19 mouse cellular contexts compared by ENCODE assay signal in genomic region chr3:99716381-99716780, GRCm38 (mm10).
DNase-seq lines count a peak whose midpoint lies in the region.
"Had no signal": no experiment of that assay in that cellular context is flagged by ENCODE, and none has a peak within 500 bp of the region (broad histone marks: within the 10 kb centered on the region; RNA-seq: fewer than 3 reads in every experiment).

No protein-coding gene starts in this region.

- H3K27me3 ChIP-seq in limb, embryonic 10.5 days (ENCODE audit: low read depth, poor library complexity, severe bottlenecking): no peaks in the 10 kb centered on the region
- H3K27me3 ChIP-seq: embryonic facial prominence, embryonic 12.5 days; forebrain, embryonic 12.5 days had no signal

- H3K4me3 ChIP-seq in limb, embryonic 10.5 days: no peak overlapping the region
- H3K4me3 ChIP-seq: embryonic facial prominence, embryonic 10.5 days; embryonic facial prominence, embryonic 12.5 days; forebrain, embryonic 10.5 days; forebrain, embryonic 12.5 days had no signal

- DNase-seq in Muller cell, postnatal 12 days (ENCODE audit: inconsistent ontology term): peak; percentile 95
- DNase-seq in ZHBTc4 (ENCODE audit: low read depth, low spot score): peak; percentile 30
- DNase-seq in limb, embryonic 10.5 days (ENCODE audit: low spot score): no peak
- no peak for DNase-seq in adrenal gland, adult (ENCODE audit: inconsistent age in 2 of 2, low spot score in 1 of 2)
- no peak for DNase-seq in urinary bladder, adult 2 months (ENCODE audit: low spot score)
- DNase-seq in layer of hippocampus, adult 9-11 months: no peak
- DNase-seq: adrenal gland, adult 8-10 months; adrenal gland, postnatal 14 days; adrenal gland, postnatal 36 days; cerebellum, adult 11-12 months; cerebellum, adult 2 months; cerebellum, adult 9-10 months; cerebellum, postnatal 10 days; cerebellum, postnatal 25 days had no signal

- H3K9me3 ChIP-seq in limb, embryonic 10.5 days (replicated peaks): no peaks in the 10 kb centered on the region
- H3K9me3 ChIP-seq: embryonic facial prominence, embryonic 10.5 days; embryonic facial prominence, embryonic 12.5 days; forebrain, embryonic 10.5 days; forebrain, embryonic 12.5 days had no signal

- H3K27ac ChIP-seq in limb, embryonic 10.5 days: peak overlapping the region; percentile 50
- H3K27ac ChIP-seq: embryonic facial prominence, embryonic 10.5 days; embryonic facial prominence, embryonic 12.5 days; forebrain, embryonic 10.5 days; forebrain, embryonic 12.5 days had no signal

- peaks cover 5% of the 10 kb centered on the region for H3K4me1 ChIP-seq in limb, embryonic 10.5 days
- H3K4me1 ChIP-seq: embryonic facial prominence, embryonic 10.5 days; embryonic facial prominence, embryonic 12.5 days; forebrain, embryonic 10.5 days; forebrain, embryonic 12.5 days had no signal

- H3K36me3 ChIP-seq in limb, embryonic 10.5 days: no peaks in the 10 kb centered on the region
- H3K36me3 ChIP-seq: embryonic facial prominence, embryonic 10.5 days; embryonic facial prominence, embryonic 12.5 days; forebrain, embryonic 10.5 days; forebrain, embryonic 12.5 days; G1E had no signal

- WGBS in limb, embryonic 10.5 days: 67% methylated on average over 4 of the region's 4 CpGs

Comparison
In these comparisons a context has a peak if more than half of its experiments do, and no peak if none do; other contexts are left out.
1. DNase-seq: peak in Muller cell, postnatal 12 days (single experiment) and ZHBTc4 (single experiment); none in limb, embryonic 10.5 days (single experiment), adrenal gland, adult (0 of 2), urinary bladder, adult 2 months (single experiment) and layer of hippocampus, adult 9-11 months (single experiment).